Mouse (Mus musculus): Measurements from ENCODE around the gene Map3k7. TPM values are rescaled to one million over a fixed set of nuclear protein-coding genes. Genes with fewer than 3 reads are reported as not detected.

The Map3k7 gene
- polyA plus RNA-seq, 1 experiment from 2014 or later = 41.0 TPM

- no peak overlapping the region for H3K4me2 ChIP-seq (replicated peaks)
- 0 out of 2 replicates have a peak, but pooled peaks cover 3% of the 10 kb centered on the region for H3K4me1 ChIP-seq
- no peaks in the 10 kb centered on the region for H3K9me3 ChIP-seq
- H3K4me3 ChIP-seq = no peak overlapping the region
- H3K27ac ChIP-seq = no peak overlapping the region
- no peak overlapping the region for H3K9ac ChIP-seq
- ATAC-seq (ENCODE audit: low FRiP score, low read depth) = no peak
- WGBS = 2% methylated on average over 5 of the region's 5 CpGs
- no peaks in the 10 kb centered on the region for H3K36me3 ChIP-seq
- no peaks in the 10 kb centered on the region for H3K27me3 ChIP-seq (replicated peaks)
These were observed 81.3 kb downstream of the Map3k7 start for GRCm38 (mm10) chr4:32045234-32045633.

- H3K9me3 ChIP-seq = no peaks in the 10 kb centered on the region
- no peak overlapping the region for H3K27ac ChIP-seq
- no peak for ATAC-seq (ENCODE audit: low FRiP score, low read depth)
- H3K9ac ChIP-seq = no peak overlapping the region
- H3K27me3 ChIP-seq (replicated peaks) = no peaks in the 10 kb centered on the region
- no peaks in the 10 kb centered on the region for H3K4me1 ChIP-seq
- WGBS = 62% methylated on average over 4 of the region's 4 CpGs
- no peak overlapping the region for H3K4me3 ChIP-seq
- H3K36me3 ChIP-seq = no peaks in the 10 kb centered on the region
- H3K4me2 ChIP-seq (replicated peaks) = no peak overlapping the region
These were observed 85.9 kb downstream of the Map3k7 start for GRCm38 (mm10) chr4:32049824-32050223.

- ATAC-seq (ENCODE audit: low FRiP score, low read depth) = no peak
- H3K27ac ChIP-seq = no peak overlapping the region
- WGBS = 93% methylated on average over 14 of the region's 14 CpGs
- no peak overlapping the region for H3K9ac ChIP-seq
- no peak overlapping the region for H3K4me2 ChIP-seq (replicated peaks)
- H3K27me3 ChIP-seq (replicated peaks) = no peaks in the 10 kb centered on the region
- H3K9me3 ChIP-seq = no peaks in the 10 kb centered on the region
- H3K4me1 ChIP-seq = peaks cover 4% of the 10 kb centered on the region; the same call in 1 of the 2 replicates
- H3K36me3 ChIP-seq = no peaks in the 10 kb centered on the region
- no peak overlapping the region for H3K4me3 ChIP-seq
These were observed 89.3 kb downstream of the Map3k7 start for GRCm38 (mm10) chr4:32053171-32053570.

- 29% methylated on average over 21 of the region's 21 CpGs for WGBS
- Histone ChIP-seq H3K27me3 (replicated peaks) (no peaks in the 10 kb centered on the region), H3K4me3 (peak overlapping the region; percentile 33), H3K4me2 (replicated peaks) (peak overlapping the region; percentile 61), H3K27ac (no peak overlapping the region), H3K36me3 (no peaks in the 10 kb centered on the region), H3K4me1 (peaks cover 4% of the 10 kb centered on the region; the same call in 1 of the 2 replicates), H3K9me3 (no peaks in the 10 kb centered on the region), H3K9ac (peak overlapping the region; percentile 44; the same call in 1 of the 2 replicates)
- peak; percentile 88 for ATAC-seq (ENCODE audit: low FRiP score, low read depth)
These were observed 91.5 kb downstream of the Map3k7 start for GRCm38 (mm10) chr4:32055151-32056052.

- H3K36me3 ChIP-seq = no peaks in the 10 kb centered on the region
- H3K9me3 ChIP-seq = no peaks in the 10 kb centered on the region
- H3K27me3 ChIP-seq (replicated peaks) = no peaks in the 10 kb centered on the region
- H3K4me2 ChIP-seq (replicated peaks) = no peak overlapping the region
- H3K9ac ChIP-seq = no peak overlapping the region
- ATAC-seq (ENCODE audit: low FRiP score, low read depth) = no peak
- WGBS = 75% methylated on average over 7 of the region's 7 CpGs
- H3K4me3 ChIP-seq = no peak overlapping the region
- H3K4me1 ChIP-seq = peaks cover 4% of the 10 kb centered on the region; the same call in 1 of the 2 replicates
- no peak overlapping the region for H3K27ac ChIP-seq
These were observed 92.5 kb downstream of the Map3k7 start for GRCm38 (mm10) chr4:32056441-32056840.

GRCm38 (mm10) chr4:32057102-32057501 lies 93.2 kb downstream of the Map3k7 start:
- H3K4me3 ChIP-seq = no peak overlapping the region
- peaks cover 4% of the 10 kb centered on the region; the same call in 1 of the 2 replicates for H3K4me1 ChIP-seq
- peak; percentile 61; the same call in 1 of the 2 replicates for ATAC-seq (ENCODE audit: low FRiP score, low read depth)
- no peaks in the 10 kb centered on the region for H3K36me3 ChIP-seq
- no peak overlapping the region for H3K27ac ChIP-seq
- no peaks in the 10 kb centered on the region for H3K9me3 ChIP-seq
- 55% methylated on average over 5 of the region's 5 CpGs for WGBS
- no peak overlapping the region for H3K4me2 ChIP-seq (replicated peaks)
- no peak overlapping the region for H3K9ac ChIP-seq
- no peaks in the 10 kb centered on the region for H3K27me3 ChIP-seq (replicated peaks)

GRCm38 (mm10) chr4:32060686-32061085 lies 96.8 kb downstream of the Map3k7 start:
- Histone ChIP-seq H3K9ac (no peak overlapping the region), H3K27me3 (replicated peaks) (no peaks in the 10 kb centered on the region), H3K9me3 (no peaks in the 10 kb centered on the region), H3K27ac (no peak overlapping the region), H3K4me1 (peaks cover under 1% of the 10 kb centered on the region; the same call in 1 of the 2 replicates), H3K4me3 (no peak overlapping the region), H3K4me2 (replicated peaks) (no peak overlapping the region), H3K36me3 (no peaks in the 10 kb centered on the region)
- ATAC-seq (ENCODE audit: low FRiP score, low read depth) = no peak
- WGBS = 93% methylated on average over 4 of the region's 4 CpGs

GRCm38 (mm10) chr4:32062381-32063059 lies 98.6 kb downstream of the Map3k7 start:
- WGBS = 90% methylated on average over 4 of the region's 4 CpGs

GRCm38 (mm10) chr4:32063291-32063690 lies 99.4 kb downstream of the Map3k7 start:
- Histone ChIP-seq H3K4me3 (no peak overlapping the region), H3K4me2 (replicated peaks) (no peak overlapping the region), H3K9ac (no peak overlapping the region), H3K27ac (no peak overlapping the region), H3K9me3 (no peaks in the 10 kb centered on the region), H3K4me1 (no peaks in the 10 kb centered on the region; the same call in 1 of the 2 replicates), H3K27me3 (replicated peaks) (no peaks in the 10 kb centered on the region), H3K36me3 (no peaks in the 10 kb centered on the region)
- no peak for ATAC-seq (ENCODE audit: low FRiP score, low read depth)
- 95% methylated on average over 3 of the region's 3 CpGs for whole genome bisulfite sequencing

More at GRCm38 (mm10) chr4:32062381-32063059, 98.6 kb downstream of the Map3k7 start:
- Histone ChIP-seq H3K27ac (no peak overlapping the region), H3K27me3 (replicated peaks) (no peaks in the 10 kb centered on the region), H3K9ac (no peak overlapping the region), H3K36me3 (no peaks in the 10 kb centered on the region), H3K4me3 (no peak overlapping the region), H3K4me2 (replicated peaks) (no peak overlapping the region), H3K9me3 (no peaks in the 10 kb centered on the region), H3K4me1 (no peaks in the 10 kb centered on the region; the same call in 1 of the 2 replicates)
- ATAC-seq (ENCODE audit: low FRiP score, low read depth) = no peak
